Mouse (Mus musculus) forebrain, postnatal 0 days (tissue): ENCODE results near the gene Ralb. TPM values are rescaled to one million over a fixed set of nuclear protein-coding genes. Genes with fewer than 3 reads are reported as not detected.

Experiments used
- ATAC-seq: fragments of 200-750 bp; cut with Nextera tagmentation; 2 replicates; pipeline ENCODE4 v1.8.0; 2017; ENCODE audit warnings: mild to moderate bottlenecking, moderate library complexity
- DNase-seq: peaks from one replicate; pipeline ENCODE4 v3.0.0-alpha.2; 2015
- H3K27ac ChIP-seq: fragments of 300-500 bp; sonication (generic); 2 replicates; pipeline ENCODE4 v1.5.1; 2014; ENCODE audit warnings: low read depth, mild to moderate bottlenecking, antibody characterized with exemption, low read length, moderate library complexity, mixed read lengths
- H3K27me3 ChIP-seq: fragments of 300-500 bp; sonication (generic); 2 replicates; pipeline ENCODE4 v1.6.1; 2014; ENCODE audit warnings: mild to moderate bottlenecking, low read length, mixed read lengths; ENCODE audit not compliant: insufficient read depth
- H3K36me3 ChIP-seq: fragments of 300-500 bp; sonication (generic); 2 replicates; pipeline ENCODE4 v1.6.1; 2014; ENCODE audit warnings: mild to moderate bottlenecking, moderate library complexity; ENCODE audit not compliant: insufficient read depth
- H3K4me1 ChIP-seq: fragments of 300-500 bp; sonication (generic); 2 replicates; pipeline ENCODE4 v1.6.1; 2014; ENCODE audit warnings: antibody characterized with exemption; ENCODE audit not compliant: insufficient read depth
- H3K4me2 ChIP-seq: fragments of 300-500 bp; sonication (generic); 2 replicates; pipeline ENCODE4 v1.6.1; 2014; ENCODE audit warnings: low read depth, mild to moderate bottlenecking, moderate library complexity
- H3K4me3 ChIP-seq: fragments of 300-500 bp; sonication (generic); 2 replicates; pipeline ENCODE4 v1.5.1; 2014; ENCODE audit warnings: low read depth, low read length, mixed read lengths
- H3K9ac ChIP-seq: fragments of 300-500 bp; sonication (generic); 2 replicates; pipeline ENCODE4 v1.6.1; 2014; ENCODE audit warnings: mild to moderate bottlenecking
- H3K9me3 ChIP-seq: fragments of 300-500 bp; sonication (generic); 2 replicates; pipeline ENCODE4 v1.6.1; 2016; ENCODE audit warnings: low read length
- CTCF ChIP-seq: sonication (generic); IDR thresholded peaks from 2 replicates; pipeline ENCODE4 v1.5.1; 2016; ENCODE audit warnings: antibody characterized with exemption, control low read depth, low read depth
- WGBS: fragments of 180-500 bp; shearing (Covaris S2); extraction: QIAGEN DNeasy Blood & Tissue Kit; methylation state at CpG from one replicate; pipeline ENCODE4 v1.1.7; 2014; 5-methylcytosine and 5-hydroxymethylcytosine counted together
- polyA plus RNA-seq: library from polyadenylated mRNA; unstranded; fragments of >200 nt; fragmentation: Nextera tagmentation; extraction: Ambion mirVana; gene quantifications from 2 replicates; pipeline ENCODE4 v1.2.1, GENCODE M21; 2015
- total RNA-seq: library from RNA; depleted of rRNA; stranded (reverse); fragments of >200 nt; gene quantifications from 2 replicates; pipeline ENCODE4 v1.2.3, GENCODE M21; 2014

The Ralb gene
- total and polyA plus RNA-seq, 2 experiments from 2014 or later = 40.6 to 57.3 TPM

DNA sequence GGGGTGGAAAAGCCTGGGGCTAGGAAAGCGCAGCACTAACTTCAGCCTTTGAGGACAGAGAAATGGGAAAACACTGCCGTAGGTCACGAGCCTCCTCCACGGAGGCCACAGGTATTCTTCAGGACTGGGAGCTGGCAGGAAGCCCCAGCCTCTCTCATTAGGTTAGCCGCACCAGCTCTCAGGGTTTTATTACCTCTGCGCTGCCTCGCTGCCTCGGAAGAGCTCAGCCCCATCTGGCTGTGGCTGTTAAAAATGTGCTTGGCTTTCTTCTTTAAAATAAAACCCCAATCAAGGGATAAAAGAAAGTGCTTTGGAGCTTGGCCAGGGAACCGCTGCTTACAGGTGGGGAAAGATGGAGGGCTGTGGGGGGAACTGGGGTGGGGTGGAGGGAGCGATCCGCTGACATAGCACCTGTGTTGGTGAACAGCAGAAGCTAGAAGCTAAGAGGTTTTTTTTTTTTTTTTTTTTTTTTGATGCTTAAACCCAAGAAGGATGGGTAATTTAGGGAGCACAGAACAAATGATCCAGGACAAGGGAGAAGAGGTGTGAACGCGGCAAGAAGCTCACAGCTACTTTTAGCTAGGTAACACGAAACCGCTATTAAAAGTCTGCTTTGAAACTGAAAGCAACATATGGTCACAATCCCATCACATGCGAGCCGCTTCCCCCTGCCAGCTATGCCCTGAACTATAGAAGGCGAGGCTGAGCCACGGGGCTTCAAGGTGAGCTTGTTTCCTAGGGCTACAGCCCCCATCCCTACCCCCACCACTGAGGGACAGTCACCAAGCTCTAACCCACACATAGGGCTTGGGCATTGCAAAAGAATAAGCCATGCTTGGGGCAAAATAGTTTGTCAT lies 47.7 kb downstream of the Ralb start:
- ATAC-seq (no peak), DNase-seq (peak; percentile 37)
- Histone ChIP-seq H3K9me3 (no peaks in the 10 kb centered on the region), H3K4me3 (no peak overlapping the region), H3K27me3 (no peaks in the 10 kb centered on the region), H3K27ac (no peak overlapping the region), H3K9ac (no peak overlapping the region), H3K4me2 (0 out of 2 replicates have a peak overlapping the region, but pooled peaks have one; percentile 8), H3K36me3 (no peaks in the 10 kb centered on the region), H3K4me1 (peaks cover 3% of the 10 kb centered on the region; the same call in 1 of the 2 replicates)
- TF ChIP-seq CTCF = peak; percentile 20; the same call in 1 of the 2 replicates
- 31% methylated on average over 19 of the region's 19 CpGs for WGBS

DNA sequence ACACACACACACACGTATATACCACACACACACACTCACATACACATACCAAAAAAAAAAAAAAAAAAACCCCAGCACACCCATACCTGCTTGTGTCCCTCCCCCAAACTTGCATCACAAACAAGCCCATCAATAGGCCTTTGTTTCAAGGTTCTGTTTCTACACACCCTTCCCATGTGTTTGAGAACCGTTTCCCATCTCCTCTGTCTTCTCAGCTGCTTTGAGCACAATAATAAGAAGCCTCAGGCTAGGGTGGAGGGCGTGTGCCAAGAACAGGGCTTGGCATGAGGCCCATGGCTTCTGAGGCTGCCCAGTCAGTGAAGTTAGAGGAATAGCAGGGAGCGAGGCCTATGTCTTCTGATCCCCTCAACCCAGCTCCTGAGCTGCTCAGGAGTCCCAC lies 50.9 kb downstream of the Ralb start:
- WGBS = 33% methylated on average over 4 of the region's 4 CpGs
- Histone ChIP-seq H3K4me1 (peaks cover 3% of the 10 kb centered on the region; the same call in 1 of the 2 replicates), H3K4me3 (no peak overlapping the region), H3K27me3 (no peaks in the 10 kb centered on the region), H3K9ac (no peak overlapping the region), H3K4me2 (no peak overlapping the region), H3K9me3 (no peaks in the 10 kb centered on the region), H3K36me3 (no peaks in the 10 kb centered on the region), H3K27ac (no peak overlapping the region)
- TF ChIP-seq CTCF = no peak
- DNase-seq (peak; percentile 49), ATAC-seq (no peak)

DNA sequence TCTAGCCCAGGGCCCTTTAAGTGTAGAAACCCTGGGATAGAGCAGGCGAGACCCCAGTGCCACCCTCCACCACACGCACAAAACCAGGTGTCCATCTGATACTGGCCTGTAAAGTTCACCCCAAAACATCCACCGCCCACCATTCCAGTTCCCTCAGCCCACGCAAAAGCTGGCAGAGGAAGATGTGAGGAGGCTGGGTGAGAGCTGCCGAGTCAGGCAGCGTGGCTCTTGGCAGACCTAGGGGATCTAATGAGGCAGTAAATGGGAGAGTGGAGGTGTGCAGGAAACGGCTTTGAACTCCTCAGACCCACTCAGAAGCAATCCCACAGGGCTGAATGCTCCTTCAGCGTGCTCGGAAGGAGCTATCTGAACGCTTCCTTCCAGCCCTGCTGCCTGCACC lies 53.2 kb downstream of the Ralb start:
- DNase-seq (no peak), ATAC-seq (no peak; the same call in 1 of the 2 replicates)

DNA sequence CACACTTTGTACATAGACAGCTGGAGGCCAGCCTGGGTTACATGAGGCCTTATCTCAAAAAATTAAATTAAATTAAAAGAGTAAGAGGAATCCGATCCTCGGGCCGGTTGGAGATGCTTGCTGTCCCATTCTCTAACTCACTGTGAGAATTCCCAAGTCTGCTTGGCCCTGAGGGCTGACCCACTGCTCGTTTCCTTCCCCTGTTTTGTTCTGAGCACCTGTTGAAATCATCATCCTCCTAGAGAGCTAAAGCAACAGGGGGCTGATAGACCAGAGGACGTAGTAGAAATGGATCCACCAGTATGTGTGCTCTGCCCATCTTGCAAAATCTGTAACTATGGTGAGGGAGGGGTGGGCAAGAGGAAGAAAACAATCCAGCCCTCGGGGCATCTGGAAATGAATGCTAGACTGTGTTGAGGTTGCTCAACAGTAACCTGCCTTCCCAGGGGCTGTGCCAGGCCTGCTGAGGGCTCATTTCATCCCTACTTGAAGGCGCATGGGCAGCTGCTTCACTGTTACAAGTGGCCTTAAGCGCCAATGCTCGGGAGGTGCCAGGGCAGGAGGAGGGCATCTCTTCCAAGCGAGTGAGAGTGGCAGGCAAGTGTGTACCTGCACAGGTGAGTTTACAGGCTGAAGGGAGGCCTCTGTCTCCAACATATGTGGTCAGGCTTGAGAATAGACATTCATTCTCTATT lies 53.8 kb downstream of the Ralb start:
- ATAC-seq = peak; percentile 23; the same call in 1 of the 2 replicates
- WGBS = 77% methylated on average over 10 of the region's 10 CpGs
- H3K4me2 ChIP-seq = no peak overlapping the region
- no peak overlapping the region for H3K9ac ChIP-seq
- no peaks in the 10 kb centered on the region for H3K27me3 ChIP-seq
- DNase-seq = no peak
- no peak overlapping the region for H3K27ac ChIP-seq
- H3K4me1 ChIP-seq = peaks cover 3% of the 10 kb centered on the region; the same call in 1 of the 2 replicates
- no peaks in the 10 kb centered on the region for H3K36me3 ChIP-seq
- no peak overlapping the region for H3K4me3 ChIP-seq
- H3K9me3 ChIP-seq = no peaks in the 10 kb centered on the region
- TF ChIP-seq CTCF = no peak

More for the DNA sequence above, 53.2 kb downstream of the Ralb start:
- H3K4me1 ChIP-seq = peaks cover 3% of the 10 kb centered on the region; the same call in 1 of the 2 replicates
- WGBS = 38% methylated on average over 10 of the region's 10 CpGs
- H3K36me3 ChIP-seq = no peaks in the 10 kb centered on the region
- no peak overlapping the region for H3K27ac ChIP-seq
- H3K4me2 ChIP-seq = no peak overlapping the region
- no peak for TF ChIP-seq CTCF
- H3K27me3 ChIP-seq = no peaks in the 10 kb centered on the region
- H3K9ac ChIP-seq = no peak overlapping the region
- no peak overlapping the region for H3K4me3 ChIP-seq
- no peaks in the 10 kb centered on the region for H3K9me3 ChIP-seq

DNA sequence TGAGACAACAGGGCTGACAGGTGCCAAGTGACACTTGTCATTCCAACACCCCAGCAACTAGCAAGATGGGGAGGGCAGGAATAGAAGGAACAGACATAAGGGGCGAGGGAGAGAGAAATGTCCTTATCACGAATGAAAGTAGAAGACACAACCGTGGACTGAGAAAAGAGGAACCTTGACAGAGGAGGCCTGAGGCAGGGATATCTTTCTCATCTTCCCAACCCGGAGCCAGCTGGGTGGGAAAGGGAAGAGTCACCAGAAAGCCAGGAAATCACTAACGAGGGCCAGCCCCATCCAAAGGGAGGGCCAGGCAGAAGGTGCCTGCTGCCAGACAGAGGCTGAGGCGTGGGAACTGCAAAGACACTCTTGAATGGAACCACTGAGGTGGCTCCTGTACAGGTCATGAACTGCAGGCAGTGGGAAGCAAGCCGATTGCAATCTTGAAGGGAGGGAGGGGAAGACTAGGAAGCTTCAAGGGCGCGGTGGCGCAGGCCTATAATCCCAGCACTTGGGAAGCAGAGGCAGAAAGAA lies 57.8 kb downstream of the Ralb start:
- Histone ChIP-seq H3K4me2 (no peak overlapping the region), H3K4me1 (no peaks in the 10 kb centered on the region; the same call in 1 of the 2 replicates), H3K27ac (no peak overlapping the region), H3K27me3 (no peaks in the 10 kb centered on the region), H3K9ac (no peak overlapping the region), H3K9me3 (no peaks in the 10 kb centered on the region), H3K4me3 (no peak overlapping the region), H3K36me3 (no peaks in the 10 kb centered on the region)
- ATAC-seq = no peak
- 66% methylated on average over 10 of the region's 10 CpGs for WGBS
- TF ChIP-seq CTCF = no peak
- no peak for DNase-seq

DNA sequence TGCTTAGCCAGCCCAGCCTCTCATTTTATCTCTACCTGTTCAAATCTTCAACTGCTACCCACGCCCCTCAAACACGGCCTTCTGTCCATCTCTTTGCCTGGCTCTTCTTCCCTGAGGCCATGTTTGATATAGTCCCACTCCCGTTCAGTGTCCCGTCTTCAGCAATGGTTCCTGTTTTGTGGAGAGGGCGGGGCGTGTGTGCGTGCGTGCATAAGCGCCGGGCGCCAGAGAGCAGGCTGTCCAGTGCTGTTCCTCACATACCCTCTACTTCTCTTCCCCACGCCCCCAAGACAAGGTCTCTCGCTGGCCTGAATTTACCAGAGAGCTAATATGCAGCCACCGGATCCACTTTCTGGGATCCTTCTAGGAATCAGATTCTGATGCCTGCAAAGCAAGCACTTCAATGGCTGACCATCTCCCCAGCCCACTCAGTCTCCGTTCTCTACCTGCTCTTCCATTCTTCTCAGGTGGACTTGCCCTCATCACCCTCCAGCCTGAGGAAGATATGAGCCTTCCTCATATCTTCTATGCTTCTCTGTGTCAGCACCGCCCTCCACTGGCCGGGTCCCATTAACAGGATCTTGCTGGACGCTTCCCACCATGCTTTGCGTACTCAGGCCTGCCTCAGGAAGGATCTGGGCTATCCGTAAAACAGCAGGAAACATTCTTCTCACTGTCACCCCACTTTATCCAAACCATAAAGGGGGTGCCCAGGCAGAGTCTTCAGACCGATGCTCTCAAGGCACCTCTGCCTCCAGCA lies 60.8 kb downstream of the Ralb start:
- Histone ChIP-seq H3K4me3 (no peak overlapping the region), H3K36me3 (no peaks in the 10 kb centered on the region), H3K4me1 (no peaks in the 10 kb centered on the region), H3K27ac (no peak overlapping the region), H3K9me3 (no peaks in the 10 kb centered on the region), H3K9ac (no peak overlapping the region), H3K27me3 (no peaks in the 10 kb centered on the region), H3K4me2 (no peak overlapping the region)
- 87% methylated on average over 21 of the region's 21 CpGs for WGBS
- no peak for TF ChIP-seq CTCF
- DNase-seq (no peak), ATAC-seq (no peak)
